Mouse (Mus musculus) stomach, embryonic 15.5 days (tissue): ENCODE results near the gene Wfdc21. TPM values are rescaled to one million over a fixed set of nuclear protein-coding genes. Genes with fewer than 3 reads are reported as not detected.

Experiments
- ATAC-seq: fragments of 200-750 bp; cut with Nextera tagmentation; 2 replicates; pipeline ENCODE4 v1.8.0; 2017; ENCODE audit warnings: low read depth, moderate number of reproducible peaks, moderate TSS enrichment; ENCODE audit not compliant: insufficient read depth, low FRiP score
- H3K27ac ChIP-seq: fragments of 300-500 bp; sonication (generic); 2 replicates; pipeline ENCODE4 v1.5.1; 2015; ENCODE audit warnings: mild to moderate bottlenecking, inconsistent platforms
- H3K27me3 ChIP-seq: fragments of 300-500 bp; sonication (generic); replicated peaks from 2 replicates; pipeline ENCODE4 v1.6.1; 2015; ENCODE audit warnings: inconsistent platforms
- H3K36me3 ChIP-seq: fragments of 300-500 bp; sonication (generic); 2 replicates; pipeline ENCODE4 v1.6.1; 2015; ENCODE audit warnings: inconsistent platforms
- H3K4me1 ChIP-seq: fragments of 300-500 bp; sonication (generic); 2 replicates; pipeline ENCODE4 v1.6.1; 2015; ENCODE audit warnings: inconsistent platforms
- H3K4me2 ChIP-seq: fragments of 300-500 bp; sonication (generic); 2 replicates; pipeline ENCODE4 v1.6.1; 2015; ENCODE audit warnings: mild to moderate bottlenecking, inconsistent platforms
- H3K4me3 ChIP-seq: fragments of 300-500 bp; sonication (generic); replicated peaks from 2 replicates; pipeline ENCODE4 v1.5.1; 2015; ENCODE audit warnings: inconsistent platforms
- H3K9ac ChIP-seq: fragments of 300-500 bp; sonication (generic); 2 replicates; pipeline ENCODE4 v1.6.1; 2015; ENCODE audit warnings: inconsistent platforms
- H3K9me3 ChIP-seq: fragments of 300-500 bp; sonication (generic); 2 replicates; pipeline ENCODE4 v1.6.1; 2016; ENCODE audit warnings: inconsistent platforms
- WGBS: fragments of 180-500 bp; shearing (Covaris S2); methylation state at CpG from one replicate; pipeline ENCODE4 v1.1.7; 2015; 5-methylcytosine and 5-hydroxymethylcytosine counted together
- polyA plus RNA-seq: library from polyadenylated mRNA; unstranded; fragments of >200 nt; fragmentation: Nextera tagmentation; extraction: Ambion mirVana; gene quantifications from 2 replicates; pipeline ENCODE4 v1.2.1, GENCODE M21; 2015

Wfdc21 gene
- polyA plus RNA-seq = 8.1 and 9.1 TPM in 2 replicates

DNA sequence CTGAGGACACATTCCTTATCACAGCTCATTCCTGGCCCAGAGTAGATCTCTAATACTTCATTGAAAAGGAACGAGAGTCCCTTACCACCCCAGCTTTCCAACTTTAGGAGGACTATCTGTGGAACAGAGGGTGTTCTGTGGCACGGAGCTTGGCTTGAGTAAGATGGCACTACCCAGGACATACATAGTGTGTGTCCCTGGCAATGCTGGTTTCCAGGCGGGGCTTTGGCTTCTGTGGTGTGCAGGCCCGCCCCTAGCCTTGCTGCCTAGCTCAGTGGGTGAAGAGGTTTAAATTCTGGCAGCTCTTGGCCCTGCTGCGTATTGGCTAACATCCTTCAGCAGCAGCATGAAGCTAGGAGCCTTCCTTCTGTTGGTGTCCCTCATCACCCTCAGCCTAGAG, at the start of gene Wfdc21:
TSS of gene Wfdc21 (plus strand) at position 260 of the 400 bp plus-strand sequence.
- no peak for ATAC-seq
- 73% methylated on average over 5 of the region's 5 CpGs for WGBS

DNA sequence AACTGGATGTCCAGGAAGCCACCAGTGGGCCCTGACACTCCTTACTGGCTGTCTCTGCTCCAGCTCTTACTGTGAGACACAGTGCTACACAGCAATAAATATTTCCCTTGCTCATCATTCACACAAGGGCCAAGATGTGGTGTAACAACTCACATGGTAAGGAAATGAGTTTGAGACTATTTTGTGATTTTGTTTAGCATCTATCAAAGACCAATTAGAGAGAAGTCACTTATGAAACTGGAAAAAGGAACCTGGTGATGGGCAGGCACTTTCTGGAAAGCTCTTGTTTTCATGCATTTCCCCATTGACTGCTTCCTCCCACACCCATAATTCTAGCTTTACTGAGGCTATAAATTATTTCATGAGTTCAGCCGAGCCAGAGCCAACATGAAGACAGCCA, 43.0 kb upstream of the Wfdc21 start, which contains the start of gene Wfdc17:
TSS of gene Wfdc17 (plus strand) at position 287 of the 400 bp plus-strand sequence.
- Histone ChIP-seq H3K9me3 (no peaks in the 10 kb centered on the region), H3K4me3 (no peak within 1 kb of the TSS), H3K4me2 (no peak within 1 kb of the TSS), H3K4me1 (no peaks in the 10 kb centered on the region), H3K36me3 (no peaks in the 10 kb centered on the region), H3K9ac (no peak within 1 kb of the TSS), H3K27ac (no peak within 1 kb of the TSS), H3K27me3 (no peaks in the 10 kb centered on the region)
- no peak for ATAC-seq
- 17% methylated on average over 1 of the region's 1 CpGs for WGBS

More for the DNA sequence above, at the start of gene Wfdc21:
- Histone ChIP-seq H3K4me1 (no peaks in the 10 kb centered on the region), H3K4me3 (no peak within 1 kb of the TSS), H3K36me3 (no peaks in the 10 kb centered on the region), H3K4me2 (no peak within 1 kb of the TSS), H3K27ac (no peak within 1 kb of the TSS), H3K27me3 (no peaks in the 10 kb centered on the region; the same call in 1 of the 2 replicates), H3K9me3 (no peaks in the 10 kb centered on the region), H3K9ac (no peak within 1 kb of the TSS)

DNA sequence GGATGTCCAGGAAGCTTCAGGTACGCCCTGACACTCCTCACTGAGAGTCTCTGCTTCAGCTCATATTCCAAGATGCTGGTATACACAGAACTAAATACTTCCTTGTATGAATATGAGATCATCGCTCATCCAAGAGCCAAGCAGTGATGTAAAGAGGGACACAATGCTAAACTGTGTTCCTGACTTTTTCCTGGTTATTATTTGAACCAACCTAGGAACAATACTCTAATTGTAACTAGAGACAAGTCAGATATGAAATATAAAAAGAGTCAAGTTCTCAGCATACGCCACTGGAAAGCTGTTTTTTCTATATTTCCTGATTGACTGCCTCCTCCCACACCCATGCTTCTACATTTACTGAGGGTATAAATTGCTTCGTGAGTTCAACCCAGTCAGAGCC, 38.0 kb upstream of the Wfdc21 start, which contains the start of gene Wfdc18:
TSS of gene Wfdc18 (plus strand) at position 301 of the 400 bp plus-strand sequence.
- Histone ChIP-seq H3K27me3 (no peaks in the 10 kb centered on the region), H3K36me3 (no peaks in the 10 kb centered on the region), H3K9ac (no peak within 1 kb of the TSS), H3K9me3 (no peaks in the 10 kb centered on the region), H3K27ac (no peak within 1 kb of the TSS), H3K4me2 (no peak within 1 kb of the TSS), H3K4me1 (no peaks in the 10 kb centered on the region), H3K4me3 (no peak within 1 kb of the TSS)
- no peak for ATAC-seq
- WGBS = 66% methylated on average over 4 of the region's 4 CpGs

DNA sequence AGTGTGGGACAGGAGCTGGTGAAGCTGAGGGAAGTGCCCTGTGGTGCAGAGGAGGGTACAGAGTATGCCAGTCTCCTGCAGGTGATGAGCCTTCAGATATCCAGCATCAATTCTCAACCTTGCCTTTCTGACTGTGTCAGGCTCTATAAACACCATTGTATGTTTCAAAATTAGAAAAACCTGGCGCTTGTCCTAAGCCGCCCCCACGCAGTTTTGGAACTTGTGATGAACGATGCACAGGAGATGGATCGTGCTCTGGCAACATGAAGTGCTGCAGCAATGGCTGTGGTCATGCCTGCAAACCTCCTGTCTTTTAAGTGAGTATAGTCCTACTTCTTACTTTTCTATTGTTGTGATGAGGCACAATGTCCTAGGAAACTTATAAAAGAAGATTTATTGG, 37.1 kb upstream of the Wfdc21 start:
- 81% methylated on average over 5 of the region's 5 CpGs for WGBS
- H3K9ac ChIP-seq = no peak overlapping the region
- H3K36me3 ChIP-seq = no peaks in the 10 kb centered on the region
- H3K4me2 ChIP-seq = no peak overlapping the region
- H3K27me3 ChIP-seq = no peaks in the 10 kb centered on the region
- no peaks in the 10 kb centered on the region for H3K9me3 ChIP-seq
- H3K27ac ChIP-seq = no peak overlapping the region
- no peak for ATAC-seq
- no peaks in the 10 kb centered on the region for H3K4me1 ChIP-seq
- H3K4me3 ChIP-seq = no peak overlapping the region

DNA sequence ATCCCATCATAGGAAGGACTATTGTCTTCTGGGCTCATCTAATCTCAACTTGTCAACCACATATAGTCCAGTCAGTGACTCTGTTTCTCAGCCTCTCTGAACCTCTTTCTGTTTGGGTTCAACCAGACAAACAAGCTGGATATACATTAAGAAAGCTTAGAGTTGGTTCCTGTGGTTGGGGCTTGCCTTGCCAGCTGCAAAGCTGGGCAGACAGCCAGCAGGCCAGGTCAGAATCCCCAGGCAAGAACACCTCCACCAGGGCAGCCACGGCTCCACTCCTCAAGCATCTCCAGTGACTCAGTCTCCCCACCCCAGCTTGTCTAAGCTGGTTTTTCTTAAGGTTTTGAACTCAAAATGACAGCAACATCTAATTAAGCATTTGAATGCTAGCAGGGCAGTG, 34.1 kb upstream of the Wfdc21 start:
- no peak for ATAC-seq
- no peaks in the 10 kb centered on the region for H3K9me3 ChIP-seq
- H3K36me3 ChIP-seq = no peaks in the 10 kb centered on the region
- no peak overlapping the region for H3K4me2 ChIP-seq
- no peak overlapping the region for H3K4me3 ChIP-seq
- no peak overlapping the region for H3K9ac ChIP-seq
- H3K27me3 ChIP-seq = no peaks in the 10 kb centered on the region
- WGBS = 55% methylated on average over 1 of the region's 1 CpGs
- H3K27ac ChIP-seq = no peak overlapping the region
- H3K4me1 ChIP-seq = no peaks in the 10 kb centered on the region

DNA sequence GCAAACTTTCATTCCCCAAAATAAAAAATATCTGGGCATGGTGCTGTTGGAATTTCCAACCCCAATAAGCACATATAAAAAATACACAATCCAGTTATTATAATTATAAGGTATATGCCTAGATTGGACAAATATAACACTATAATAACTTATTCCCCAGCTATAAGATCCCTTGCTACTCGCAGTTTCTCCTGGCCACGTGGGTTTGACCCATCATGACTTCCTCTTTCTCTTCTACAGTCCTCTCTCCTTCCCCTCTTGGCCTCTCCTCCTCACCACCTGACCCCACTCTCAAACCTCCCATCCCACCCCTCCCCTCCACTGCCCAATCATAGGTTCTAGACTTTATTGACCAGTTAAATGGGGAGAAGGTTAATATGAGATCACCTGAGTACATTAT, 32.8 kb upstream of the Wfdc21 start:
- no peak overlapping the region for H3K4me3 ChIP-seq
- H3K9me3 ChIP-seq = no peaks in the 10 kb centered on the region
- no peaks in the 10 kb centered on the region for H3K27me3 ChIP-seq
- H3K27ac ChIP-seq = no peak overlapping the region
- ATAC-seq = no peak
- WGBS = 76% methylated on average over 2 of the region's 2 CpGs
- H3K9ac ChIP-seq = no peak overlapping the region
- no peaks in the 10 kb centered on the region for H3K36me3 ChIP-seq
- no peak overlapping the region for H3K4me2 ChIP-seq
- no peaks in the 10 kb centered on the region for H3K4me1 ChIP-seq

DNA sequence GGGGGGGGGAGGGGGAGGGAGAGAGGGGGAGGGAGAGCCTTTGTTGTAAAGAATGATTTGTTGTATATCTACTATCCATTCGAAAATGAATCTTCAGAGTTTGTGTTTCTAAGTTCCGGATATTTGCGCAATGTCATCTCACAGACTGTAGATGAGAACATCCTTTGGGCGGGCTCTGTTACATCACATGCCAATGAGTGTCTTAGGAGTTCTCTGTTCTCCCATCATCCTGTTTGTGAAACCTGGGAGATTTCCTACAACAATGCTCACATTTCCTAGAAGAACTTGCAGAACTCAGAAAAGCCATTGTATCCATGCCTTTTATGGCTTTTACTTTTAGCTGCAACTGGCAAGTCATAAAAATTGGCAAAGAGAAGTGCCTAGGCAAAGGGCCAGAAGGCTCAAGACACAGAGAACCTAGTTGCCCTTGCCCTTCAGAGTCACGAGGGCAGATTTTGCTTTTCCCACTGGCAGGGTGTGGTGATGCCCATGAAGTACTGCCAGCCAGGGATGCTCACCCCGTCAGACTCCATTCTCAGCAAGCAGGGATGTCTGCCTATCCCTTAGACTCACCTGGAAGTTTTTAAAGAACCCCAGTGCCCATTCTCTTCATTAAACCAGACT, 29.6 kb upstream of the Wfdc21 start:
- Histone ChIP-seq H3K27me3 (no peaks in the 10 kb centered on the region), H3K4me2 (no peak overlapping the region), H3K4me1 (no peaks in the 10 kb centered on the region), H3K9ac (no peak overlapping the region), H3K9me3 (no peaks in the 10 kb centered on the region), H3K36me3 (no peaks in the 10 kb centered on the region), H3K27ac (no peak overlapping the region), H3K4me3 (no peak overlapping the region)
- no peak for ATAC-seq
- 80% methylated on average over 6 of the region's 6 CpGs for WGBS

DNA sequence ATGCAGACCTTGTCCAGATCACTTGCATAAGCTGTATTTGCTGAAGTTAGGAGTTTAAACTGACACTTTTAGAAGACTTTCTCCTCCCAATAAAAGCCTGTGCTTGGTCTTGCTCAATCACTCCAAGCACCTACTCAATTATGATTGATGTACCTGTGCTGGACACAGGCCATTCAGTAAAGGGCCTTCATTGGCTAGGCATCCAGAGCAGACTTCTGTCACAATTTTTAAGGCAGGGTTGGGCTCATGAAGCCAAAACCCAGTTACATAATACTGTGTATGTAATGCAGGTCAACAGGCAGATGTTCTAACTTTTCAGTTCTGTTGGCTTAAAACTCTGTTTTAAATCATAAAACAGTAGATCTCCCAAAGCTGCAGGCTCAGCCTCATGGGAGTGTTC, 26.0 kb upstream of the Wfdc21 start:
- Histone ChIP-seq H3K4me2 (no peak overlapping the region), H3K9me3 (no peaks in the 10 kb centered on the region), H3K27ac (no peak overlapping the region), H3K4me1 (no peaks in the 10 kb centered on the region), H3K27me3 (no peaks in the 10 kb centered on the region), H3K9ac (no peak overlapping the region), H3K36me3 (no peaks in the 10 kb centered on the region), H3K4me3 (no peak overlapping the region)
- ATAC-seq = no peak

DNA sequence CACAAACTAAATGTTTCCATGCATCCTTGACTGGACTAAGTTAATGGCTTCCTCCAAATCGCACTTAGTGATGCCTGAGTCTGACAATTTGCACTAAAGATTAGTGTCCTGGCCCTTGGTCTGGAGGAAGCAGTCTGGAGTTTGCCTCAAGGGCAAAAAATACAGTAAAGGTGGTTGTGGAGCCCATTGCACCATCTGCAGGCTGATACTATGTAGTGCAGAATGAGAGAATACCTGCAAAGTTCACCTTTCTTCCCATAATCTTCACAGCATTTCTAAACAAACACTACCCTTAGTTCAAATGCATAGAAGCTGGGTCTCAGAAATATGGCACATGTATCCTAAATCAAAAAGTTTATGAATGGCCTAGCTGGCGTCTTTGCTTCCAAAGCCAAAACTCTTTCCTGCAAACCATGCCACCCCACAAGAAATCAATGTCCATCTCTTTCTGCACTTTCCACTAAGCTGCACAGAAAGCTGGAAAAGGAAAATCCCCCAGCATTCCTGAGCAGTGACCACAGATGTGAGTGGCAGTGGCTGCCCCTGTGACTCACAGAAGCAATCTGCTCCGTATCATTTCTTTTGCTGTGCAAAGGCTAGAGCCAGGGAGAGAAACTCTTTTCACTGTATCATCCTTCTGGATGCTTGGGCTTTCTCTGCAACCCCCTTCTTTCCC, 17.8 kb upstream of the Wfdc21 start:
- no peaks in the 10 kb centered on the region for H3K9me3 ChIP-seq
- no peak overlapping the region for H3K27ac ChIP-seq
- no peak overlapping the region for H3K4me3 ChIP-seq
- H3K9ac ChIP-seq = no peak overlapping the region
- no peaks in the 10 kb centered on the region for H3K36me3 ChIP-seq
- 63% methylated on average over 3 of the region's 3 CpGs for WGBS
- H3K4me1 ChIP-seq = no peaks in the 10 kb centered on the region
- no peak for ATAC-seq
- H3K4me2 ChIP-seq = no peak overlapping the region
- H3K27me3 ChIP-seq = no peaks in the 10 kb centered on the region

DNA sequence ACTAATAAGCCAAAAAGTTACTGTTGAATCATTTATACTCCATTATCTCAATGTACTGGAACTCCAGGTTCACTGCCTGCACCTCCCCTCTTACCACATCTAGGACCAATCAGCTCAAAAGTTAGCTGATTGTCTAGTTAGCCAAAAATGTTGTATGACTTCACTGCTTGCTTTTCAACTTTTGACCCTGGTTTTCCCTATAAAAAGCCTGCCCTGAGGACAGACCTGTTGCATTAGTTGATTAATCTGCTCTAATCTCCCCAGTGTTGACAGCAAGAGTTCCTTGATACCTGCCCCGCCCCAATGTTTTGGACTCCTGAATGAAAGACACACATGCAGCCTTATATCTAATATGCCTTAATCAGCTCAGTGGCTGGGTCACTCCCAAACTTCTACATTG, 15.6 kb upstream of the Wfdc21 start:
- 73% methylated on average over 1 of the region's 1 CpGs for WGBS
- H3K4me2 ChIP-seq = no peak overlapping the region
- no peaks in the 10 kb centered on the region for H3K4me1 ChIP-seq
- H3K9me3 ChIP-seq = no peaks in the 10 kb centered on the region
- no peak overlapping the region for H3K9ac ChIP-seq
- no peaks in the 10 kb centered on the region for H3K27me3 ChIP-seq
- H3K4me3 ChIP-seq = no peak overlapping the region
- H3K27ac ChIP-seq = no peak overlapping the region
- no peak for ATAC-seq
- no peaks in the 10 kb centered on the region for H3K36me3 ChIP-seq

DNA sequence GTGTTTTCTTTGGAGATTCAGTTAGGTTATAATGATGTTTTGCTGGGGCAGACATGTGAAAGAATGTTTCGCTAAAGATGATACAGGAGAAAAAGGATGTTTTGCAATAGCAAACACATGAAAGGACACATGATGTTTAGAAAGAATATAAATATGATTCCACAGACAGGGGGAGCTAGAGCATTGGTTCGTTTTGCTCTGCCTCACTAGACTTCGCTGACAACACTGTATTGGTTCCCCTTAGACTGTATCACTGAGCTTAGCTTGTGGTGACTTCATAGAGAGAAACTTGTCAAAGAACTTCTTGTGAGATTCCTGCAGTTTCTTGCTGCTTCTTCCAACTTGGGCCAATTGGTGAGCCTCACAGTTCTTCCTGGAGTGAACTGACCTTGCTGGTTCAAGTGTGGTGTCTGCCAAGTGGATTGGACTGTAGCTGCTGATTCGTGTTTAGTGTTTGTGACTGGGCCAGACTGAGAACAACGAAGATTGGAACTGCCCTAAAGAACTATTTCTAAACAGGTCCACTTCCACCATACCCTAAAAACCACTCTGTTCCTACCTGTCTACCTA, 13.6 kb upstream of the Wfdc21 start:
- no peak overlapping the region for H3K27ac ChIP-seq
- no peaks in the 10 kb centered on the region for H3K4me1 ChIP-seq
- H3K4me2 ChIP-seq = no peak overlapping the region
- H3K27me3 ChIP-seq = no peaks in the 10 kb centered on the region
- no peak overlapping the region for H3K4me3 ChIP-seq
- no peaks in the 10 kb centered on the region for H3K36me3 ChIP-seq
- H3K9me3 ChIP-seq = no peaks in the 10 kb centered on the region
- 77% methylated on average over 5 of the region's 5 CpGs for WGBS
- no peak for ATAC-seq
- H3K9ac ChIP-seq = no peak overlapping the region

DNA sequence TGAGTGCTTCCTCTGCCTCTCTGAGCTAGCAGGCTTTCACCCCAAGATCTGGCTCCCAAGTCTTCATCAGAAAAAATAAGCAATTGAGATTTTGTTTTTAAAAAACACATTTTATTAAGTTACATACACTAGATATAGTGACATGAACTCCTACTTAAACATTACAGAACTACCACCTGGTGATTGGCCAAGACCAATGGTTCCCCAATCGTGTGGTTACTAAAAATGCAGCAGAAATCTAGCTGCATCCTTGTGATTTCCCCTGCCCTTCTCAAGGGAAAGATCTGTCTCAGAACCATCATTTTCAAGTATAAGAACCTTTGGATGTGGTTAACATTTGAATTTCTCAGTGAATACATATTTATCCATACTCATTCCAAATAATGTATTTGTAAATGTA, 12.5 kb upstream of the Wfdc21 start:
- Histone ChIP-seq H3K36me3 (no peaks in the 10 kb centered on the region), H3K4me2 (no peak overlapping the region), H3K9me3 (no peaks in the 10 kb centered on the region), H3K9ac (no peak overlapping the region), H3K4me3 (no peak overlapping the region), H3K4me1 (no peaks in the 10 kb centered on the region), H3K27ac (no peak overlapping the region), H3K27me3 (no peaks in the 10 kb centered on the region)
- ATAC-seq = no peak
- WGBS = 72% methylated on average over 1 of the region's 1 CpGs
